Mouse (Mus musculus) liver, postnatal 0 days (tissue): Measurements from ENCODE around the gene Zfp991.
"Not testable (repeated sequence)": the region's sequence is repeated elsewhere in the genome, so short reads cannot be mapped to it uniquely, and the experiment has no call there.

Experiments
- CTCF ChIP-seq: sonication (generic); IDR thresholded peaks from 2 replicates; pipeline ENCODE4 v1.5.1; 2016; ENCODE audit warnings: antibody characterized with exemption, low read depth
- EP300 ChIP-seq: IDR thresholded peaks from 2 replicates; pipeline ENCODE4 v1.6.1; 2016; ENCODE audit warnings: antibody characterized with exemption, low read depth, mild to moderate bottlenecking

DNA sequence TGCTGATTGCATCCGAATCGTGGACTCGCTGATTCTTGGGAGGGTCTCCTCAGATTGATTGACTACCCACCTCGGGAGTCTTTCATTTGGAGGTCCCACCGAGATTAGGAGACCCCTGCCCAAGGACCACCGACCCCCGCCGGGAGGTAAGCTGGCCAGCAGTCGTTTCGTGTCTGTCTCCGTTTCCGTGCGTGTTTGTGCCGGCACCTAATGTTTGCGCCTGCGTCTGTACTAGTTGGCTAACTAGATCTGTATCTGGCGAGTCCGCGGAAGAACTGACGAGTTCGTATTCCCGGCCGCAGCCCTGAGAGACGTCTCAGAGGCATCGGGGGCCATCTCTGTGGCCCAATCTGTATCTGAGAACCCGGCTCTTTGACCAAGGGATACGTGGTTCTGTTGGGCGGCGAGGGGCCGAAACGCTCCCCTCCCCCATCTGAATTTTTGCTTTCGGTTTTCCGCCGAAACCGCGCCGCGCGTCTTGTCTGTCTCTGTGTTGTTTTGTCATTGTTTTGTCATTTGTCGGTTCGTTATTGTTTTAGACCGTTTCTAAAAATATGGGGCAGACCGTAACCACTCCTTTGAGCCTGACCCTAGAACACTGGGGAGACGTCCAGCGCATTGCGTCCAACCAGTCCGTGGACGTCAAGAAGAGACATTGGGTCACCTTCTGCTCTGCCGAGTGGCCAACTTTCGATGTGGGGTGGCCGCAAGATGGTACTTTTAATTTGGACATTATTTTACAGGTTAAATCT, 87.7 kb downstream of the Zfp991 start:
- TF ChIP-seq EP300, CTCF: not testable (repeated sequence)
